Mouse (Mus musculus) layer of hippocampus, adult 8-10 months (tissue): ENCODE data around the gene Elf5. TPM values are rescaled to one million over a fixed set of nuclear protein-coding genes. Genes with fewer than 3 reads are reported as not detected.

Experiments
- DNase-seq, 2 experiments: peaks; one replicate each; pipeline ENCODE4 v3.0.0; 2022; ENCODE audit warnings: low spot score in 2 of 2
- total RNA-seq, 4 experiments: library from RNA; stranded (reverse); gene quantifications; 2 replicates each; pipeline ENCODE4 v1.2.4; 2022

The Elf5 gene
- total RNA-seq, 4 experiments from 2014 or later, result 1.3 to 1.5 (median 1.4) TPM

DNA sequence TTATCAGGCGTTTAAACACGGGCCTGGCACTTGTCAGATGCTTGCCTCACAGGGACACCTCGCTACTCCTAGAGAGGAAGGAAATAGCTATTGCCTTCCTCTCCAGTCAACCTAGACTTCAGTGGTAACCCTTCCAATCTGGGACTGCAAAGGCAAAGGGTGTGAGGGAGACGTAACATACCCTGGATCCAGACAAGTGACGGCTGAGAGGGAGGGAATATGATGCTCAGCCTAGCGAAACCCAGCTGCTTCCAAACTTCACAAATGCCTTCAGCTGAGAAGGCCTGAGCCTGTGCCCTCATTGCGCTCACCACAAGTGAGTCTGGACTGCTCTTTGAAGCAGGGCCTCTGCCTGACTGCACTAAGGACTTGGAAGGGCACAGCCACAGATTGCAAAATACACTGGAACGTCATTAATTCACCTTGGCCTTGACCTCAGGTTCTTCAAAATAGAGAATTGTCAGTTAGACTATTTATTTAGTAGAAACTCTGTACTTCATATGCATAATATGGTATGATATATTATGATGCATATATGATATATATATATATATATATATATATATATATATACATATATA, 21.3 kb downstream of the Elf5 start:
- DNase-seq, result no peak

DNA sequence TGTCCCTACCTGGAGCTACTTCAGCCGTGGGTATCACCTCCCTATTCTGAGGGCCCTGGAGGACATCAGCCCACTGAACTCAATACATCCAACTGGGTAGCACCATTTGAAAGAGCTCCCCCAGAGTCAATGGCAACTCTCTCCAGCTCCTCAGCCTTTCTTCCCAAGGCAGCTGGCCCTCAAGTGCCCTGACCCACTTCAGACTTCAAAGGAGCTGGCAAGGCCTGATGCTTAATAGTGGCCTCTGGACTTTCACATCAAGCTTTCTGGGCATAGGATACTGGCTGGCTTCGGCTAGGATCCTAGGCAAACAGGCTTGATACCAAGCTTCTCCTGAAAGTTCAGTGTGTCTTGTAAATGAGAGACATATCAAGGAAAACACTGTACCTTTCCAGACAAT, 23.6 kb downstream of the Elf5 start:
- peak; percentile 18 to 22 for DNase-seq

DNA sequence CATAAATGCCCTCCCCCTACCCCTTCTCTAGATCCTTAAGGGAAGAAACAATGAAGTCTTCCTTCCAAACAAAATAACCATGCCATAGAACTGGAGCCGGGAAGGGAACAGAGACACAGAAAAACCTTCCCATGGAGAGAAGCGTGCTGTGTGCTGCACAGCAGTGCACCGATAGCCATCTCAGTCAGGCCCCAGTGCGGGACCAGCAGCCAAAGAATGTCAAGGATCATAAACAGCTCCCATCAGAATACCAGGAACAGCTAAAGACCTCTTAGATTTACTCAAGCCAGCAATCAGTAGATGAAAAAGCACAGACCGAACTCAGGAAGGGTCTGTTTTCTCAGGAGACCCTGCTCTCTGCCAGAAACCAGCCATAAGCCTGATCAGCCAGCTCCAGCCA, 25.0 kb downstream of the Elf5 start:
- no peak for DNase-seq

DNA sequence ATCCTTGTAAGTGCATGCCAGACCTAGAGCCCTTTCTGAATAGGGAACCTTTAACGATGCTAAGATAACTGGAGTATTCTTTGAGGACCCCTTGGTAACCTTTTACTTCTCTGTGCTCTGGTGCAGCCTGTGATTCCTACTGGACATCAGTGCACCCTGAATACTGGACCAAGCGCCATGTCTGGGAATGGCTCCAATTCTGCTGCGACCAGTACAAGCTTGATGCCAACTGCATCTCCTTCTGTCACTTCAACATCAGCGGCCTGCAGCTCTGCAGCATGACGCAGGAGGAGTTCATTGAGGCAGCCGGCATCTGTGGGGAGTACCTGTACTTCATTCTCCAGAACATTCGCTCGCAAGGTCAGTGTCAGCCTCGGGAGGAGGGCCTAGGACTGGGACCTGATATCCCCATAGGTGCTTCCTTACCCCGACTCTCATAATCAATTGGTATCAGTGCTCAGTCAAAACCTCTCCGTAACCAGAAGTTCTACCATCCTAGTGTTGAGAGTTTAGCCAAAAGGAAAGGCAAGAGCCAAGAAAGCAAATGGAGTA, 27.7 kb downstream of the Elf5 start:
- DNase-seq, result no peak

DNA sequence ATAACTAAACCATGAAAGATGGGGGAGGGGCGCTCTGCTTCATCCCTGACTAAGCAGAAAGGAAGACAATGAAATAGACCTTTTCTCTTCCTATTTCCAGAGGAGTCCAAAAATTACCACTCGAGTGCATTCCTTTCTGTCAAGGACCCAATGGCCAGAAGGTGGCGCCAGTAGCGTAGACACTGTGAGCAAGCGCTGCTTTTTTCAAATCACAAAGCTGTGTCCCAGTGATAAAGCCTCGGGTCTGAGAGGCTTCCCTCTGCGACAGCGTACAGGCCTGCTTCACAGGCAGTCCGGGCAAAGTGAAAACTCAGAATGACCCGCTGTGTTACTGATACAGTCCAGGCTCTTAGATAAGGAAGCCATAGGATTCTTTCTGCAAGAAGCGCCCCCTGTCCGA, 28.2 kb downstream of the Elf5 start:
- DNase-seq, result peak; percentile 59 to 79

GRCm38 (mm10) chr2:103445776-103446175, 34.3 kb downstream of the Elf5 start:
- DNase-seq, result peak in 1 of 2 experiments; percentile 39

DNA sequence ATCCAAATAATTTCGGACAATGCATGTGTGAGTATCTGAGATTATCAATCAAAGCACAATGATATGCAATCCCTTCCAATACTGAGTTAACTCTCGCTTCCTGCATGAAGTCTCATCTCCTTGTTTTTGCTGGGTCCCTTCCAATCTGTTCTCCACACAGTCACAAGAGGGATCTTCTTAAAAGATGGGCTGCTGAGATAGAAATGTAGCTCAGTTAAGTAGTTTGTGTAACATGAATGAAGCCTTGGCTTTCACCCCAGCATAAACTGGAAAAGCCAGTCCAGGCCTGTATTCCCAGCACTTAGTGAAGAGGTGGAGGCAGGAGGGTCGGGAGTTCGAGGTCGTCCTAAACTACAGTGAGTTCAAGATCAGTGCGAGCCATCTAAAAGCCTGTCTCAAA, 34.8 kb downstream of the Elf5 start:
- DNase-seq, result no peak

DNA sequence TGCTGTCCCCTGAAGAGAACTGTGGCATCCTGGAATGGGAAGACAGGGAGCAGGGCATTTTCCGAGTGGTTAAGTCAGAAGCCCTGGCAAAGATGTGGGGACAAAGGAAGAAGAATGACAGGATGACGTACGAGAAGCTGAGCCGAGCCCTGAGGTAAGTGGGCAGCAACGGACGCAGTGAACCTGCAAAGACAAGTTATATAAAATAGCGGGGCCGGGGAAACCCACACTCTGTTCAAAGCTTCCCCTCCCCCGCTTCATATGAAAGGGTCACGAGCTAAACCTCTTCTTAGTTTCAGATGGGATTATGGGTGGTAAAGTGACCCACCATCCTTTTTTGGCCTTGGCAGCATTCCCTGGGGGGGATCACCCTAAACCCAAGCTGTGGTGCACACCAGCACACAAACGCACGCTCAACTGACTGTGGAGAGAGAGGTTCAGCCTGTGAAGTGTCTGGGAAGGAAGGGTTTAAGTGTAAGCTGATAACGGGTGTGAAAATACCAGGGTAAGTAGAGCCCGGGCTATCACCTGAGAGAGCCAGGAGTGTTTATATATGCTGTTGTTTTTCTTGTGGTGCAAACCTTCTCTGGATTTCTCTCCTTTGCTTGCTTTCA, 37.6 kb downstream of the Elf5 start:
- no peak for DNase-seq

DNA sequence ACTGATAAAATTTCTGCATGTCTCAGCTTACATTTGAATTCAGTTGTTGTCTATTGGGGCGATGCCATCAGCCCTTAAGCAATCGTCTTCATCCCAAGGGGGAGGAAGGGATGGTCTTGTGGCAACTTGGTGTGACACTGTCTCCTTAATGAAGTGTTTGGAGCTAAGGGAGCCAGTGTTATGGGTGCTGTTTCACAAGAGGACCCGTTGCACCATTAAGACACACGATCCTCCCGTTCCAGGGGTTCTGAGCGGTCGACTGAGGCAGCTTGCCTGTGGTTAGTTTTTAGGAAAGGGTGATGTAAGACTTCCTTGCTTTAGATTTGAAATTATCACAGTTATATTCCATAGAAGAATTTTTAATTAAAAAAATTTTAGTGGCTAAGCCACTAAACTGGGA, 38.3 kb downstream of the Elf5 start:
- DNase-seq, result no peak

- no peak for DNase-seq
These were observed 38.8 kb downstream of the Elf5 start for GRCm38 (mm10) chr2:103450267-103450666.

DNA sequence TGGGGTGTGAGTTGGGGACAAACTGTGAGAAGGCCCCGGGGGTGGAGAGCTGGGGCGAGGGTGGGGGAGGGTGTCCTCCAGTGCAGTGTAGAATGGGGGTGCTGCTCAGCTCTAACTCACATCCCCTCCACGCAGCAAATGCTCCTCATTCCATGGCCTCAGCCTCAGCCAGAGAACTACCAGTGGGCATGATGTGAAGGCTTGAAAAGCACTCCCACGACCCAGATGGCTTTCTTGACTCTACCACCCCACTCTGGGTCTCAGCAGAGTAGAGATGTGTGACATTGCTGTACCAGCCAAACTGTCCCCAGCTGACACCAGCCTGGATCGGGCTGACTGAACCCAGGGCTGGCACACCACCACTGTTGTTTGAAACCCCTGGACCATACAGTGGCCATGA, 41.1 kb downstream of the Elf5 start:
- DNase-seq, result peak in 1 of 2 experiments; percentile 29

GRCm38 (mm10) chr2:103455748-103456147, 44.3 kb downstream of the Elf5 start:
- DNase-seq, result no peak

GRCm38 (mm10) chr2:103456646-103457045, 45.2 kb downstream of the Elf5 start:
- peak; percentile 62 to 88 for DNase-seq

GRCm38 (mm10) chr2:103457048-103457447, 45.6 kb downstream of the Elf5 start:
- DNase-seq, result no peak

DNA sequence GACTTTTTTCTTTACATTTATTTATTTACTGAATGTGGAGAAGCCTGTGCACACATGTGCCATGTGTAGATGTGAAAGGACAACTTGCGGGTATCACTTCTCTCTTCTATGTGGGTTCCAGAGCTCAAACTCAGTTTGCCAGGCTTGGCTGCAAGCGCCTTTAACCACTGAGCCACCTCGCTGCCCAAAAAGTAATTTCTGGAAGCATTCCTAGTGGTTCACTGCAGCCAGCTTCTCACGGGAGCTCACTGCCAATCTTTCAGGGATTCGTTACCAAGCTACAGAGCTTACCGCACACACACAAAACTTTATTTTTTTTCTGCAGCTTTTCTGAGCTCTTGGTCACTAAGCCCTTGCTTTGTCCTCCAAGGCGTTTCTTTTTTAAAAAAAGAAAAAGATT, 46.1 kb downstream of the Elf5 start:
- peak; percentile 15 to 21 for DNase-seq

DNA sequence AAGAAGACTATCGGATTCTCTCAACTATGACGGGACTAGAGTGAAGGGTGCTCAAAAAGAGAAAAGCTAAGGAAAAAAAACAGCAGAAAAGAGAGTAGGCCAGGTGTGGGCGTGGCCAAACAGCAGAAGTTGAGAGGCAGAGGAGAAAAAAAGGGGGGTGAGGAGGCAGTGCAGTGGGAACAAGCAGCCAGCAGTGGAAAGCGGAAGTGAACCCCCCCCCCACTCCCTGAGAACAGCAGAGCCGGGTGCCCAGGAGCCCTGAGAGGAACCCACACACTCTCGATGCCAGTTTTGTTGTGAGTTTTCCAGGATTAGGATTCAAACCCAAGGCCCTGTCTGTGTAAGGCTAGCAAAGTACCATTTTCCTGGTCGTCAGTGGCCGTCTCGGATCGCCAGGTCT, 47.6 kb downstream of the Elf5 start:
- DNase-seq, result no peak

GRCm38 (mm10) chr2:103461210-103461609, 49.7 kb downstream of the Elf5 start:
- DNase-seq, result no peak

GRCm38 (mm10) chr2:103461743-103462142, 50.3 kb downstream of the Elf5 start:
- DNase-seq, result no peak

GRCm38 (mm10) chr2:103462746-103463145, 51.3 kb downstream of the Elf5 start:
- DNase-seq, result no peak

DNA sequence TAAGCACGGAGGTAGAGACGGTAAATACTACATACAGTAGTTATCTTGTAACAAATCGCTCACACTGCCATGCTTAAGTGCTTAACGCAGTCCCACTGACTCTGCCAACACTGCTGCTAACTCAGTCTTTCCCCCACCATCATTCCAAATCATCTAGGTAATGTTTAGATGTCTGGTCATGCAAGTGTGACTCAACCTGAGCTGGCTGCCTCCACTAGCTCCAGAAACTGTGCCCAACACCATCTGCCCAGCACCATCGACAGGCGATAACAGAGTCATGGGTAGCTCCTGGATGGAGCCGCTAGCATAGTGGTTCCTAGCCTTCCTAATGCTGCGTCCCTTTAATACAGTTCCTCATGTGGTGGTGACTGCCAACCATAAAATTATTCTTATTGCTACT, 53.0 kb downstream of the Elf5 start:
- DNase-seq, result no peak

- no peak for DNase-seq
These were observed 53.9 kb downstream of the Elf5 start for GRCm38 (mm10) chr2:103465429-103465828.

GRCm38 (mm10) chr2:103466272-103466671, 54.8 kb downstream of the Elf5 start:
- DNase-seq, result no peak

DNA sequence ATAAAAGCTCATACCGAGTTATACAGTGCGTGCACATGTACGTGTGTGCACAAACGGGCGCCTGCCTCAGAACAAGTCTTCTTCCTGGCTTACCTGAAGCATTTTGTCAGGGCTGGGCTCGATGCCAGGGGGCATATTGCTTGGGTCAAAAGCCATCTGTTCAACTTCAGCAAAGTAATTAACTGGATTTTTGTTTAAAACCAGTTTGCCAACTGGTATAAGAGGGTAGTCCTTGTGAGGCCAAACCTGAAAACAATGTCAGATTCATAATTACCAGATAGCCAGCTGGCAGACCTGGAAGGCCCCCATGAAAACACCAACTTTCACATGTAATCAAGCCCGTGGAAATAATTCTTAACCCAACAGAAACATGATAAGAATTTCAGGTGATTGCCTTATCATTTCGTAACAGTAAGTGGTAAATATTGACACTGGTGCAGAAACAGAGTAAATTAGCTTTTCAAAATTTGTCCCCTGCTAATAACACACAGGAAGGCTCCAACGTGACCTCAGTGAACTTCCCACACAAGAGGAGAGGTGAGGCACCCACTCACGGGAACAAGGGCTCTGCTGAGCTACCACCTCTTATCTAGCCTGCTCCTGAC, 55.6 kb downstream of the Elf5 start:
- no peak for DNase-seq
